Mouse (Mus musculus): ENCODE results near the gene Emc10.
A peak's percentile ranks its signal among the peaks of the same experiment; 100 is the strongest.

Gene Emc10

DNA sequence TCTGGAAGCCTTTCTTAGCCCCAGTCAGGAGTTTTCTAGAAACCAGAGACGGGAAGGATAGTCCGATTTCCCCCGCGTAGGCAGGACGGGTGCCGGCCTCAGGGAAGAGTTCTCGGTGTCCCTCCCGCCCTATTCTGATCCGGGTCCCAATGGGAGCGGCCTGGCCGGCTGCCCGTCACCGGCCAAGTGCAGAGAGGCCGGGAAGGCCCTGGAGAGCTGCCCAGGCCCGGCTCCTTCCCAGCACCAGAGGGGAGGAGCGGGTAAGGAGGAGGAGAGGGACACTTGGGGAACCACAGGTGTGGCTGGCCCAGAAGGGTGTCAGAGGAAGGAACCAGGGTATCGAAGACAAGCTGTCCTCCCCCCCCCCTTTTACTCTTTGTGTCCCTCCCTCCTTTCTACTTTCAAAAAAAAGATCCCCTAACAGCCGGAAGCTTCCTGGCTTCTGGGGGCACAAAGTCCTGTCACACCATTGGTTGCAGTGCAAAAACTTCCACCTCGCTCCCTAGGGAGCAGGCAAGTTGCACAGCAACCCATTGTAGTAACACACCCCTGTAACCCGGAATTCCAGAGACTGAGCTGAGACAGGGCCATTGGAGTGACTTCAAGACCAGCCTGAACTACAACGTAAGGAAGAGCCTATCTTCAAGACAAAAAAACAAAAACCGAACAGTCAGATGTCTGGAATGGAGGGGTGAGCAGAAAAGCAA, 28.9 kb upstream of the Emc10 start:
- DNase-seq (ENCODE audit: low read depth) = no peak

GRCm38 (mm10) chr7:44524502-44524901, 28.2 kb upstream of the Emc10 start, which contains the start of gene Mybpc2:
Gene Mybpc2 (minus strand): TSS chr7:44524656.
- DNase-seq (ENCODE audit: low read depth) = no peak

DNA sequence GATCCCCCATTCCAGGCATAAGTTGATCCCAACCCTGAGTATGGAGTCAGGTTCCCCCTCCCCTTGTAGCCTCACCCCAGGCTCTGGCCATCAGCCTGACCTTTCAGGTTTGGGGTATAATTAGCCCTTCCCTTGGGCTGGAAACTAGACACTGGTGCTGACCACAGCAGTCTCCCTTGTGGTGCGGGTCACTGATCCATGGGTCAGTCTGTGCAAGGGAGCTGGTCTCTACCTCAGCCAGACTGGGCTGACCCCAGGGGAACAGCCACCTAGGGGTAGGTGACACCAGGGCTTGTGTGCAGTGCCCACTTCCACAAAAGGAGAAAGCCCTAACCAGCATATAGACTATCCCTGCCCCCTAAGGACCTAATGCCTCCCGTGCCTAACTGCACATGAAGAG, 26.7 kb upstream of the Emc10 start:
- no peak for DNase-seq (ENCODE audit: low read depth)

GRCm38 (mm10) chr7:44521710-44522109, 25.4 kb upstream of the Emc10 start:
- DNase-seq (ENCODE audit: low read depth) = peak; percentile 10

- no peak for DNase-seq (ENCODE audit: low read depth)
Observed at GRCm38 (mm10) chr7:44520990-44521389, 24.7 kb upstream of the Emc10 start.

DNA sequence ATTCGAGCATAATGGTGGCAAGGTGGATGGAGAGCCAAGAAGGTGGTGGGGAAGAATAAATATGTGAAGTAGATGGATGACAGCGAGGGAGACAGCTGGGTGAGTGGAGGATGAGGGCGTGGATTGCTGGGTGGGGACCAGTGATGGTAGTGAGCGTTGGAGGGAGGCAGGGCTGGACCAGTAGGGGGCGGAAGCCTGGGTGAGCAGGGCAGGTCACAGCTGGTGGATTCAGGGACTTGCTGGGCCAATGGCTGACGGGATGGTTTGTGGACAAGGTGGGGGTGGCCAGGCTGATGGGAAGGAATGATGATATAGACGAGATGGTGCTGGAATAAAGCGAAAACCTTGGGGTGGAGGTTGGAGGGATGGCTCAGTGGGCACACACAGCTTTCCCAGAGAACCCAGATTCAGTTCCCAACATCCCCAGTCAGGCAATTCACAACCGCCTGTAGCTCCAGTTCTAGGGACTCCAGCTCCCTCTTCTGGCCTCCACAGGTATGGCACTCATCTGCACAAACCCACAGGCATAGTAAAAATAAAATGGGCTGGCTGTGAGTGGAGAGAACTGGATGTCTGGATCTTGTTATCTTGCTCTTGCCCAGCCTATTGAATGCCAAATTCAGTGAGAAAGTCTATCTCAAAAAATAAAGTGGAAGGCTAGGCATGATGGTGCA, 23.0 kb upstream of the Emc10 start:
- DNase-seq (ENCODE audit: low read depth) = peak; percentile 42

- DNase-seq (ENCODE audit: low read depth) = peak; percentile 71
Observed at GRCm38 (mm10) chr7:44507491-44507890, 11.2 kb upstream of the Emc10 start.

DNA sequence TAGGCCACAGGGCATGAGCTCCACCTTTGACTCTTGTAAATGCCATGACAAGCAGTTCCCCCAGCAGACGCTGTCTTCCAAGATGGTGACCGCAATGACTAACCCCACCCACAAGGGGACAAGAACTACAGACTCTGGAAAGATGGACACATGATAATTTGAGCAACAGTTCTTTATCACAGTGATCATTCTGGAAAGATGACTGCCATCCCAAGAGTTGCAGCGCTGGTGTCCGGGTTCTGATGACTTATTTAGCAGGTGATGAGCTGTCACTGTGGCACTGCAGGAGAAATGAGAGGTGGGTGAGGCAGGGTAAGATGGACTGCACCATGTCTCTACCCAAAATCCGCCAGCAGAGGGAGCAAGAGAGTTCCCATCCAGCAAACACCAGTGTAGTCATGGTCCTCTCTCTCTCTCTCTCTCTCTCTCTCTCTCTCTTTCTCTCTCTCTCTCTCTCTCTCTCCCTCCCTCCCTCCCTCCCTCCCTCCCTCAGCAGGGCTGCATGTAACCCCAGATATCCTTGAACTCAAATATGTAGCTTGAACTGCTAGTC, 5.3 kb upstream of the Emc10 start:
- peak; percentile 81 for DNase-seq (ENCODE audit: low read depth)

- DNase-seq (ENCODE audit: low read depth) = no peak
Observed at GRCm38 (mm10) chr7:44500046-44500445, 3.7 kb upstream of the Emc10 start.

GRCm38 (mm10) chr7:44498922-44499321, 2.6 kb upstream of the Emc10 start:
- DNase-seq (ENCODE audit: low read depth) = no peak

DNA sequence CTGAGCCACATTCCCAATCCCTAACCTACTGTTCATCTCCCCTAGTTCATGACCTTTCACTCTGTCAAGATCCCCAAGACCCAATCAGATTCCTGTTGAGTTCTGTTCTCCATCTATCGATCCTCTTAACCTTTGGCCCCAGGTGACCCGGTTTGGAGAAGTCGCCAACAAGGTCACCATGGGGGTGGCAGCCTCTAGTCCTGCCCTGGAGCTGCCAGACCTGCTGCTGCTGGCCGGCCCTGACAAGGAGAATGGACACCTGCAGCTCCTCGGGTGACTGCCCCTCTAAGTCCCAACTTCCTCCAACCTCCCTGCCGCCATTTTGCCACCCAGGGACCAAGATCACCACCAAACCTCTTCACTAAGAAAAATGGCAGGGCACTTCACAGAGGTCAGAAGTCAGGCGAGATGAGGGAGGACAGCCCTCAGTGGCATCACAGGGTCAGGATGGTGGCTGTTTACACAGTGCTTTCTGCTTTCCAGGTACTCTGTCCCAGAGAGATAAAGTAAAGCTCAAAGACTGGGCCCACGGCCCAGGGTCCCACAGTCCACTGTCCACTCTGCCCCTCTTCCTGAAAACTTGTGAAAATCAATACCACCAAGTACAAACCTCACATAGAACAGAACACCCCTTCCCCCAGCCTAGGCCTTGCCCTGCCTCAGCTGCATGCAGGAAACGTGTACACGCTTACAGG, 1.2 kb upstream of the Emc10 start:
- no peak for DNase-seq (ENCODE audit: low read depth)

DNA sequence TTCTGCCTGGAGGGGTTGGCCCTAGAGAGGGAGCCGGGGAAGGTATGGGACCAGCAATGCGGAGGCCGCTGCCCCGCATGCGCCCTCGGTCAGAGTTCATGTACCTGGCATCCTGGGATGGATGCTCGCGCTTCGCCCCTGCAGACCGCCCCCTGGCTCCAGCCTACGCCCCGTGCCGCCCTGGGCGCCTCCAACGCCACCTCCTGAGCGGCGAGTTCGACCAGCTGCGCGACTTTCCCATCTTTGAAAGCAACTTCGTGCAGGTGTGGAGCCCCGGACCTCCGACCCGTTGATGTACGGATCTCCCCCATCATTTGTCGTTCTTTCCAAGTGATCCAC, 411 bp upstream of the Emc10 start:
- no peak for DNase-seq (ENCODE audit: low read depth)

GRCm38 (mm10) chr7:44495086-44495485, 1.2 kb downstream of the Emc10 start:
- DNase-seq (ENCODE audit: low read depth) = no peak

- no peak for DNase-seq (ENCODE audit: low read depth)
Observed at GRCm38 (mm10) chr7:44494681-44495080, 1.6 kb downstream of the Emc10 start.

- no peak for DNase-seq (ENCODE audit: low read depth)
Observed at GRCm38 (mm10) chr7:44492166-44492826, 4.0 kb downstream of the Emc10 start.

GRCm38 (mm10) chr7:44491391-44491790, 4.9 kb downstream of the Emc10 start:
- DNase-seq (ENCODE audit: low read depth) = no peak

- DNase-seq (ENCODE audit: low read depth) = no peak
Observed at GRCm38 (mm10) chr7:44490281-44490680, 6.0 kb downstream of the Emc10 start.

DNA sequence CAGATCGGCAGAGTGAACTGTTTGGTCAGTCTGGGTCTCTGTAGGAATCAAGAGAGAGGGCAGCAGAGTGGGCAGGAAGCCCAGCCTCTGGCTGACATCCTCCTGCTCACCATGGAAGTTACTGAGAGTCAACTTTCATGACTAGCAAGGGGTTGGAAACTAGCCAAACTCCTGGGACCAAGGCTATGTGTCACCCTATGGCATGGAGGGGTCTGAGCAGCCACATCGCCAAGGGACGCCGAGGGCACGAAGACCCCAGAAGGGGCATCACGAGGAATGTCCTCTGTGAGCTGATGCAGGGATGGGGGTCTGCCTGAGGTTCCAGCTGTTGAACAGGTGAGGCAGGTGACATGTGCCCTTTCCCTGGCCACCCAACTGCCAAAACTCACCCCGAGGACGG, 7.8 kb downstream of the Emc10 start:
- DNase-seq (ENCODE audit: low read depth) = peak; percentile 23

DNA sequence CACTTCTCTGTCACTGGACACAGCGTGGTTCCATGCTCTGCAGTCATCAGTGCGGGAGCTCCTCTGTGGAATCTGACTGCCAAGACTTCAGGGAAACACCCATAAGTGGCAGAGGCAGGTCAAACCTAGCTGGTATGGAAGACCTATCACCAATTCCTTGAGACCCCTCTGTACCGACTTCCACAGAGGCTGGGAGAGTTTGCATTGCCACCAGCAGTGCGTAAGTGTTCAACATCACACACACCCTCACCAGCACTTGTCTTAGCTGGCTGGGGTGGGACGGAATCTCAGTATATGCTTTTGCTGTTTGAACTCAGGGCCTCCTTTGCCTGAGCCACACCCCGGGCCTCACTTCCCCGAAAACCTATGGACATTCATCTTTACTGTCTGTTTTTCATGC, 8.4 kb downstream of the Emc10 start:
- no peak for DNase-seq (ENCODE audit: low read depth)

DNA sequence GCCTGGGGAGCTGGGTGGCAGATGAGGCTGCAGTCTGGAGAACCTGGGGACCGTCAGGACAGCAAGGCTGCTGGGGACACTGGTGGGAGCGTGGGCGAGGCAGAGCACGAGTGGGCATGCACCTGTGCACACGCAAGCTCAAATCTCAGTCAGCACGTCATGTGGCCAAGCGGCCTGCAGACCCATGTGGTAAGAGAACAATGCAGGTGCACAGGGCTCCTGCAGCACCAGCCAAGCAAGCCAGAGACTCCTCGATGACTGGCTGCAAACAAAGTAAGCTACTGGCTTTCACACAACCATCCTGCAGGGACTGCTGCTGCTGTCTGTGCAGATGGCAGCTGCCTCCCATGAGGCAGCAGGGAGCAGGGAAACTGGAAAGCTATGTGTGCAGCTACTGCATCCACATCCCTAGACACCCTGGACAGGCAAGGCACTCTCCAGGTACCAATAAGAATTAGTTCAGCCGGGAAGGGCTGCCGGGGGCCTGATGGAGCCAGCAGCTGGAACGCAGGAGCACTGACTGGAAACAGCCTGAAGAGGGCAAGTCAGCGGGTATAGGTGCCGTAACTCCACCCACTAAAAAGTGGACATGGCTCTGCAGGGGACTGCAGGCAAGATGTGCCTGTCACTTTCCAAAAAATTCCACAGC, 9.3 kb downstream of the Emc10 start:
- DNase-seq (ENCODE audit: low read depth) = no peak

- no peak for DNase-seq (ENCODE audit: low read depth)
Observed at GRCm38 (mm10) chr7:44485572-44486195, 10.6 kb downstream of the Emc10 start.

All from 416B (cell line).